Mouse (Mus musculus) liver, embryonic 15.5 days (tissue): ENCODE data around the gene Mta3. TPM values are rescaled to one million over a fixed set of nuclear protein-coding genes. Genes with fewer than 3 reads are reported as not detected.

Source experiments
- ATAC-seq: fragments of 200-750 bp; cut with Nextera tagmentation; 2 replicates; pipeline ENCODE4 v1.8.0; 2017; ENCODE audit warnings: moderate number of reproducible peaks, mild to moderate bottlenecking, moderate library complexity; ENCODE audit not compliant: insufficient read depth
- H3K27ac ChIP-seq: fragments of 300-500 bp; sonication (generic); replicated peaks from 2 replicates; pipeline ENCODE4 v1.5.1; 2015; ENCODE audit warnings: mild to moderate bottlenecking, inconsistent platforms
- H3K27me3 ChIP-seq: fragments of 300-500 bp; sonication (generic); 2 replicates; pipeline ENCODE4 v1.6.1; 2015; ENCODE audit warnings: mild to moderate bottlenecking, inconsistent platforms
- H3K36me3 ChIP-seq: fragments of 300-500 bp; sonication (generic); replicated peaks from 2 replicates; pipeline ENCODE4 v1.6.1; 2015; ENCODE audit warnings: moderate library complexity, mild to moderate bottlenecking, inconsistent platforms
- H3K4me1 ChIP-seq: fragments of 300-500 bp; sonication (generic); replicated peaks from 2 replicates; pipeline ENCODE4 v1.6.1; 2015; ENCODE audit warnings: inconsistent platforms
- H3K4me2 ChIP-seq: fragments of 300-500 bp; sonication (generic); 2 replicates; pipeline ENCODE4 v1.6.1; 2015; ENCODE audit warnings: moderate library complexity, mild to moderate bottlenecking, inconsistent platforms
- H3K4me3 ChIP-seq: fragments of 300-500 bp; sonication (generic); replicated peaks from 2 replicates; pipeline ENCODE4 v1.5.1; 2015; ENCODE audit warnings: mild to moderate bottlenecking, inconsistent platforms
- H3K9ac ChIP-seq: fragments of 300-500 bp; sonication (generic); 2 replicates; pipeline ENCODE4 v1.6.1; 2015; ENCODE audit warnings: moderate library complexity, mild to moderate bottlenecking, inconsistent platforms
- H3K9me3 ChIP-seq: fragments of 300-500 bp; sonication (generic); replicated peaks from 2 replicates; pipeline ENCODE4 v1.6.1; 2016; ENCODE audit warnings: inconsistent platforms
- WGBS: fragments of 180-500 bp; shearing (Covaris S2); methylation state at CpG from one replicate; pipeline ENCODE4 v1.1.7; 2015; ENCODE audit warnings: mixed read lengths; ENCODE audit not compliant: insufficient replicate concordance; 5-methylcytosine and 5-hydroxymethylcytosine counted together
- polyA plus RNA-seq: library from polyadenylated mRNA; unstranded; fragments of >200 nt; fragmentation: Nextera tagmentation; extraction: Ambion mirVana; gene quantifications from 2 replicates; pipeline ENCODE4 v1.2.1, GENCODE M21; 2015

Gene Mta3
- polyA plus RNA-seq, 1 experiment from 2014 or later = 36.9 TPM

- no peak overlapping the region for H3K9ac ChIP-seq
- no peak overlapping the region for H3K4me3 ChIP-seq
- H3K4me1 ChIP-seq = no peaks in the 10 kb centered on the region
- no peaks in the 10 kb centered on the region for H3K9me3 ChIP-seq
- peaks cover 82% of the 10 kb centered on the region for H3K36me3 ChIP-seq
- H3K27me3 ChIP-seq = no peaks in the 10 kb centered on the region
- WGBS = 71% methylated on average over 4 of the region's 4 CpGs
- no peak overlapping the region for H3K27ac ChIP-seq
- H3K4me2 ChIP-seq = no peak overlapping the region
- ATAC-seq = no peak
Measured at GRCm38 (mm10) chr17:83759547-83759946, 53.6 kb downstream of the Mta3 start.

- Histone ChIP-seq H3K27ac (no peak overlapping the region), H3K9ac (no peak overlapping the region), H3K4me3 (no peak overlapping the region), H3K4me2 (no peak overlapping the region), H3K36me3 (peaks cover 74% of the 10 kb centered on the region), H3K9me3 (no peaks in the 10 kb centered on the region), H3K27me3 (no peaks in the 10 kb centered on the region), H3K4me1 (peaks cover 19% of the 10 kb centered on the region)
- WGBS = 59% methylated on average over 4 of the region's 4 CpGs
- no peak for ATAC-seq
Measured at GRCm38 (mm10) chr17:83764538-83764937, 58.6 kb downstream of the Mta3 start.

GRCm38 (mm10) chr17:83767064-83767463, 61.1 kb downstream of the Mta3 start:
- peaks cover 25% of the 10 kb centered on the region for H3K4me1 ChIP-seq
- no peak overlapping the region for H3K4me2 ChIP-seq
- H3K27me3 ChIP-seq = no peaks in the 10 kb centered on the region
- H3K27ac ChIP-seq = no peak overlapping the region
- no peak for ATAC-seq
- H3K9me3 ChIP-seq = no peaks in the 10 kb centered on the region
- no peak overlapping the region for H3K9ac ChIP-seq
- no peak overlapping the region for H3K4me3 ChIP-seq
- peaks cover 67% of the 10 kb centered on the region for H3K36me3 ChIP-seq
- WGBS = 82% methylated on average over 7 of the region's 7 CpGs

- 12% methylated on average over 10 of the region's 10 CpGs for WGBS
Measured at GRCm38 (mm10) chr17:83768309-83768708, 62.3 kb downstream of the Mta3 start.

GRCm38 (mm10) chr17:83770371-83770770, 64.4 kb downstream of the Mta3 start:
- ATAC-seq = no peak
- Histone ChIP-seq H3K36me3 (peaks cover 41% of the 10 kb centered on the region), H3K4me1 (peaks cover 25% of the 10 kb centered on the region), H3K4me2 (no peak overlapping the region), H3K9ac (no peak overlapping the region), H3K27me3 (no peaks in the 10 kb centered on the region), H3K27ac (no peak overlapping the region), H3K4me3 (no peak overlapping the region), H3K9me3 (no peaks in the 10 kb centered on the region)
- WGBS = 52% methylated on average over 6 of the region's 6 CpGs

More at GRCm38 (mm10) chr17:83768309-83768708, 62.3 kb downstream of the Mta3 start:
- peak; percentile 68 for ATAC-seq
- peak overlapping the region; percentile 15; the same call in 1 of the 2 replicates for H3K27ac ChIP-seq
- H3K4me3 ChIP-seq = no peak overlapping the region
- H3K4me2 ChIP-seq = 0 out of 2 replicates have a peak overlapping the region, but pooled peaks have one; percentile 13
- peaks cover 55% of the 10 kb centered on the region for H3K36me3 ChIP-seq
- peaks cover 25% of the 10 kb centered on the region for H3K4me1 ChIP-seq
- H3K9me3 ChIP-seq = no peaks in the 10 kb centered on the region
- no peak overlapping the region for H3K9ac ChIP-seq
- no peaks in the 10 kb centered on the region for H3K27me3 ChIP-seq

- H3K4me1 ChIP-seq = peaks cover 25% of the 10 kb centered on the region
- H3K36me3 ChIP-seq = peaks cover 45% of the 10 kb centered on the region
- H3K4me3 ChIP-seq = no peak overlapping the region
- WGBS = 83% methylated on average over 7 of the region's 7 CpGs
- no peak overlapping the region for H3K4me2 ChIP-seq
- no peaks in the 10 kb centered on the region for H3K27me3 ChIP-seq
- no peak overlapping the region for H3K27ac ChIP-seq
- H3K9ac ChIP-seq = no peak overlapping the region
- ATAC-seq = no peak
- H3K9me3 ChIP-seq = no peaks in the 10 kb centered on the region
Measured at GRCm38 (mm10) chr17:83770931-83771330, 65.0 kb downstream of the Mta3 start.

GRCm38 (mm10) chr17:83772110-83772509, 66.1 kb downstream of the Mta3 start:
- Histone ChIP-seq H3K27me3 (no peaks in the 10 kb centered on the region), H3K4me3 (no peak overlapping the region), H3K9me3 (no peaks in the 10 kb centered on the region), H3K27ac (no peak overlapping the region), H3K9ac (no peak overlapping the region), H3K36me3 (peaks cover 45% of the 10 kb centered on the region), H3K4me2 (no peak overlapping the region), H3K4me1 (peaks cover 26% of the 10 kb centered on the region)
- WGBS = 72% methylated on average over 9 of the region's 9 CpGs
- no peak for ATAC-seq

- WGBS = 42% methylated on average over 8 of the region's 8 CpGs
- Histone ChIP-seq H3K4me3 (no peak overlapping the region), H3K27ac (no peak overlapping the region), H3K9ac (no peak overlapping the region), H3K4me2 (no peak overlapping the region), H3K9me3 (no peaks in the 10 kb centered on the region), H3K4me1 (peaks cover 25% of the 10 kb centered on the region), H3K36me3 (peaks cover 39% of the 10 kb centered on the region), H3K27me3 (no peaks in the 10 kb centered on the region)
- no peak for ATAC-seq
Measured at GRCm38 (mm10) chr17:83772711-83773110, 66.7 kb downstream of the Mta3 start.

- no peak overlapping the region for H3K4me2 ChIP-seq
- peaks cover 32% of the 10 kb centered on the region for H3K4me1 ChIP-seq
- peaks cover 33% of the 10 kb centered on the region for H3K36me3 ChIP-seq
- no peak for ATAC-seq
- no peak overlapping the region for H3K9ac ChIP-seq
- H3K9me3 ChIP-seq = no peaks in the 10 kb centered on the region
- 87% methylated on average over 7 of the region's 7 CpGs for WGBS
- H3K27ac ChIP-seq = no peak overlapping the region
- no peaks in the 10 kb centered on the region for H3K27me3 ChIP-seq
- H3K4me3 ChIP-seq = no peak overlapping the region
Measured at GRCm38 (mm10) chr17:83776965-83777364, 71.0 kb downstream of the Mta3 start.

GRCm38 (mm10) chr17:83777462-83778051, 71.6 kb downstream of the Mta3 start:
- Histone ChIP-seq H3K9me3 (no peaks in the 10 kb centered on the region), H3K4me2 (no peak overlapping the region), H3K9ac (no peak overlapping the region), H3K27ac (no peak overlapping the region), H3K36me3 (peaks cover 38% of the 10 kb centered on the region), H3K27me3 (no peaks in the 10 kb centered on the region), H3K4me1 (peaks cover 32% of the 10 kb centered on the region), H3K4me3 (no peak overlapping the region)
- WGBS = 55% methylated on average over 9 of the region's 9 CpGs
- no peak for ATAC-seq

- no peaks in the 10 kb centered on the region for H3K9me3 ChIP-seq
- peaks cover 54% of the 10 kb centered on the region for H3K36me3 ChIP-seq
- WGBS = 35% methylated on average over 5 of the region's 5 CpGs
- no peaks in the 10 kb centered on the region for H3K27me3 ChIP-seq
- peaks cover 32% of the 10 kb centered on the region for H3K4me1 ChIP-seq
- H3K27ac ChIP-seq = peak overlapping the region; percentile 65
- peak overlapping the region; percentile 38 for H3K4me2 ChIP-seq
- H3K9ac ChIP-seq = no peak overlapping the region
- ATAC-seq = peak; percentile 89
- H3K4me3 ChIP-seq = no peak overlapping the region
Measured at GRCm38 (mm10) chr17:83780228-83780627, 74.3 kb downstream of the Mta3 start.

- 86% methylated on average over 5 of the region's 5 CpGs for WGBS
- peaks cover 52% of the 10 kb centered on the region for H3K36me3 ChIP-seq
- peaks cover 36% of the 10 kb centered on the region for H3K4me1 ChIP-seq
- no peak overlapping the region for H3K27ac ChIP-seq
- H3K4me2 ChIP-seq = no peak overlapping the region
- no peak overlapping the region for H3K9ac ChIP-seq
- H3K27me3 ChIP-seq = no peaks in the 10 kb centered on the region
- H3K4me3 ChIP-seq = no peak overlapping the region
- H3K9me3 ChIP-seq = no peaks in the 10 kb centered on the region
- no peak for ATAC-seq
Measured at GRCm38 (mm10) chr17:83782740-83783139, 76.8 kb downstream of the Mta3 start.
